In the genomic region with DNA sequence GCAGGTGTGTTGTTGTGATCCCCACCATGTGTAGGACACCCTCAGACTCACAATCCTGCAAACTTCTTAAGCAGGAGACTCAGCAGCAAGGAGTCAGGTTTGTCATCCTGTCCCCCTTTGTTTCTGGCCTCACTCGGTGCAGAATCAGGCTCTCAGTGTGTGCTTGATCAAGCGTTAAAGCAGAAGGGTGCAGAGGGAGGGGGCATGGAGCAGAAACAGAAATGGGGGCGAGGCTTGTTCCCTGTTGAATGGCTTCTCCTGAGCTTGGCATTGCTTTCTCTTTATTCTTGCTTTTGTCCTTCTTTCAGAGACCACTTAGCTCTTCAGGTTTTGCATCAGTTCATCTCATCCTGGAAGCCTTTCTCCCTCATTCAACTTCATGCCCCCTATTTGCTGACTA, we compare ENCODE assay signal across 28 mouse cellular contexts. TPM values are rescaled to one million over a fixed set of nuclear protein-coding genes. Genes with fewer than 3 reads are reported as not detected.
DNase-seq lines count a peak whose midpoint lies in the region; ATAC-seq and TF ChIP-seq lines count a peak whose summit lies in the region.
"Had no signal": no experiment of that assay in that cellular context is flagged by ENCODE, and none has a peak within 500 bp of the region (broad histone marks: within the 10 kb centered on the region; RNA-seq: fewer than 3 reads in every experiment).

No protein-coding gene starts in this region.

- 8% methylated on average over 3 of the region's 3 CpGs for WGBS in forebrain, embryonic 12.5 days
- WGBS in forebrain, embryonic 16.5 days: 0% methylated on average over 3 of the region's 3 CpGs

- no peak overlapping the region for H3K4me2 ChIP-seq in forebrain, embryonic 12.5 days
- no peak overlapping the region for H3K4me2 ChIP-seq in forebrain, embryonic 16.5 days (ENCODE audit: low read length)
- H3K4me2 ChIP-seq: embryonic facial prominence, embryonic 13.5 days; heart, embryonic 11.5 days; hindbrain, embryonic 12.5 days; hindbrain, embryonic 15.5 days had no signal

- peaks cover 11% of the 10 kb centered on the region; the same call in 1 of the 2 replicates for H3K27me3 ChIP-seq in forebrain, embryonic 12.5 days
- H3K27me3 ChIP-seq in forebrain, embryonic 16.5 days (replicated peaks; ENCODE audit: control insufficient read depth, insufficient read depth, low read length): no peaks in the 10 kb centered on the region
- H3K27me3 ChIP-seq: embryonic facial prominence, embryonic 13.5 days; hindbrain, embryonic 12.5 days; hindbrain, embryonic 15.5 days had no signal

- peak; percentile 49; the same call in 1 of the 2 replicates for ATAC-seq in forebrain, embryonic 12.5 days (ENCODE audit: low FRiP score)
- ATAC-seq in forebrain, embryonic 16.5 days: no peak
- ATAC-seq: activated CD4-positive, CD25-positive, alpha-beta regulatory T cell, adult 4 months; CD4-positive, CD25-positive, alpha-beta regulatory T cell, adult 4 months had no signal

- DNase-seq in layer of hippocampus, adult 2 months (ENCODE audit: low spot score in 2 of 2): no peak
- DNase-seq in layer of hippocampus, adult 9-10 months (ENCODE audit: low spot score): no peak
- peak; percentile 27 for DNase-seq in Muller cell, postnatal 12 days (ENCODE audit: inconsistent ontology term)
- peak; percentile 68 for DNase-seq in brain, embryonic 14.5 days (ENCODE audit: low read depth)
- DNase-seq in left cerebral cortex, postnatal 36 days (ENCODE audit: low spot score in 2 of 2): no peak
- no peak for DNase-seq in lung, postnatal 25 days (ENCODE audit: low spot score)
- DNase-seq: adrenal gland, adult 8-10 months; adrenal gland, postnatal 25 days; cerebellum, adult 18-20 months; cerebellum, adult 9-10 months; cerebellum, postnatal 14 days; embryo, embryonic 11 days; gastrocnemius, postnatal 25 days; heart, adult 2 months had no signal

- H3K27ac ChIP-seq in forebrain, embryonic 12.5 days: no peak overlapping the region
- H3K27ac ChIP-seq in forebrain, embryonic 16.5 days (ENCODE audit: low read length): no peak overlapping the region
- H3K27ac ChIP-seq in layer of hippocampus, adult 2 months: 0 out of 2 replicates have a peak overlapping the region, but pooled peaks have one; percentile 15
- H3K27ac ChIP-seq: embryonic facial prominence, embryonic 10.5 days; embryonic facial prominence, embryonic 13.5 days; heart, adult 2 months; hindbrain, embryonic 12.5 days; hindbrain, embryonic 15.5 days had no signal

- intact Hi-C loops in left cerebral cortex, postnatal 36 days (cut with DNase I): no loop called here

- no peak for TF ChIP-seq POLR2A in brain, embryonic 14.5 days (IDR thresholded peaks at IDR 0.05; ENCODE audit: borderline replicate concordance, extremely low read depth, insufficient read depth, insufficient read length, poor library complexity, severe bottlenecking)

- H3K36me3 ChIP-seq in forebrain, embryonic 12.5 days (replicated peaks): no peaks in the 10 kb centered on the region
- H3K36me3 ChIP-seq in forebrain, embryonic 16.5 days (ENCODE audit: control insufficient read depth, insufficient read depth): no peaks in the 10 kb centered on the region
- H3K36me3 ChIP-seq: embryonic facial prominence, embryonic 10.5 days; embryonic facial prominence, embryonic 13.5 days; hindbrain, embryonic 12.5 days; hindbrain, embryonic 15.5 days had no signal

- peaks cover 14% of the 10 kb centered on the region for H3K4me1 ChIP-seq in forebrain, embryonic 12.5 days
- H3K4me1 ChIP-seq in forebrain, embryonic 16.5 days (replicated peaks; ENCODE audit: control insufficient read depth, insufficient read depth, low read length): no peaks in the 10 kb centered on the region
- H3K4me1 ChIP-seq: embryonic facial prominence, embryonic 13.5 days; hindbrain, embryonic 15.5 days had no signal

- no peak overlapping the region for H3K9ac ChIP-seq in forebrain, embryonic 12.5 days
- H3K9ac ChIP-seq in forebrain, embryonic 16.5 days (replicated peaks; ENCODE audit: low read depth, low read length): no peak overlapping the region
- H3K9ac ChIP-seq: embryonic facial prominence, embryonic 13.5 days; hindbrain, embryonic 12.5 days; hindbrain, embryonic 15.5 days had no signal

- no peak overlapping the region for H3K4me3 ChIP-seq in forebrain, embryonic 12.5 days (replicated peaks)
- no peak overlapping the region for H3K4me3 ChIP-seq in forebrain, embryonic 16.5 days (replicated peaks; ENCODE audit: low read length)
- H3K4me3 ChIP-seq in layer of hippocampus, adult 2 months: no peak overlapping the region
- H3K4me3 ChIP-seq: embryonic facial prominence, embryonic 10.5 days; embryonic facial prominence, embryonic 13.5 days; erythroblast, embryonic 14.5 days; heart, adult 2 months; hindbrain, embryonic 12.5 days; hindbrain, embryonic 15.5 days had no signal

- no peaks in the 10 kb centered on the region for H3K9me3 ChIP-seq in forebrain, embryonic 12.5 days
- no peaks in the 10 kb centered on the region for H3K9me3 ChIP-seq in forebrain, embryonic 16.5 days (ENCODE audit: control insufficient read depth, low read length)
- H3K9me3 ChIP-seq: embryonic facial prominence, embryonic 10.5 days; embryonic facial prominence, embryonic 13.5 days; hindbrain, embryonic 12.5 days; hindbrain, embryonic 15.5 days had no signal

- TF ChIP-seq CTCF in layer of hippocampus, adult 2 months (conservative IDR thresholded peaks at IDR 0.05): no peak
- TF ChIP-seq CTCF in brain, embryonic 14.5 days (IDR thresholded peaks at IDR 0.05; ENCODE audit: borderline replicate concordance, extremely low read depth, insufficient read depth, insufficient read length): no peak

RNA-seq across cellular contexts. Expression of gene C2cd4b, which starts 40.6 kb away (rescaled TPM):
- 0.22 and 0.35 TPM in 2 replicates for polyA plus RNA-seq in forebrain, embryonic 12.5 days (2016; fragmentation: Nextera tagmentation; extraction: Ambion mirVana)
- 0.26 and 0.30 TPM in 2 replicates for polyA plus RNA-seq in forebrain, embryonic 16.5 days (2015; fragmentation: Nextera tagmentation; extraction: Ambion mirVana)
- total RNA-seq in layer of hippocampus, adult 2 months (2021): 1 to 10 TPM; 7.7 to 8.3 TPM
- polyA plus RNA-seq in brain, embryonic 14.5 days (2012; rRNA removed): 0.53 and 1.2 TPM in 2 replicates
- total RNA-seq in left cerebral cortex, postnatal 36 days (2021): 1 to 10 TPM; 2.3 to 4.0 TPM
- total RNA-seq: gastrocnemius, adult 8-10 months; hematopoietic stem cell, adult 5-6 weeks; MEL had no signal
- polyA plus RNA-seq: activated CD4-positive, CD25-positive, alpha-beta regulatory T cell, adult 4 months; C2C12; CD4-positive, CD25-positive, alpha-beta regulatory T cell, adult 4 months; erythroblast, embryonic 14.5 days had no signal

Comparison
In these comparisons a context has a peak if more than half of its experiments do, and no peak if none do; other contexts are left out.
1. DNase-seq: peak in Muller cell, postnatal 12 days (single experiment) and brain, embryonic 14.5 days (single experiment); none in layer of hippocampus, adult 2 months (0 of 2), layer of hippocampus, adult 9-10 months (single experiment), left cerebral cortex, postnatal 36 days (0 of 2) and lung, postnatal 25 days (single experiment).